Mouse (Mus musculus): ENCODE measurements at regions not wholly inside any gene's neighbourhood (a gene's known extent, or its start where the extent isn't known, plus 50 kb on each side); places are given as distances from the start of the nearest gene placed in this dataset.

DNA sequence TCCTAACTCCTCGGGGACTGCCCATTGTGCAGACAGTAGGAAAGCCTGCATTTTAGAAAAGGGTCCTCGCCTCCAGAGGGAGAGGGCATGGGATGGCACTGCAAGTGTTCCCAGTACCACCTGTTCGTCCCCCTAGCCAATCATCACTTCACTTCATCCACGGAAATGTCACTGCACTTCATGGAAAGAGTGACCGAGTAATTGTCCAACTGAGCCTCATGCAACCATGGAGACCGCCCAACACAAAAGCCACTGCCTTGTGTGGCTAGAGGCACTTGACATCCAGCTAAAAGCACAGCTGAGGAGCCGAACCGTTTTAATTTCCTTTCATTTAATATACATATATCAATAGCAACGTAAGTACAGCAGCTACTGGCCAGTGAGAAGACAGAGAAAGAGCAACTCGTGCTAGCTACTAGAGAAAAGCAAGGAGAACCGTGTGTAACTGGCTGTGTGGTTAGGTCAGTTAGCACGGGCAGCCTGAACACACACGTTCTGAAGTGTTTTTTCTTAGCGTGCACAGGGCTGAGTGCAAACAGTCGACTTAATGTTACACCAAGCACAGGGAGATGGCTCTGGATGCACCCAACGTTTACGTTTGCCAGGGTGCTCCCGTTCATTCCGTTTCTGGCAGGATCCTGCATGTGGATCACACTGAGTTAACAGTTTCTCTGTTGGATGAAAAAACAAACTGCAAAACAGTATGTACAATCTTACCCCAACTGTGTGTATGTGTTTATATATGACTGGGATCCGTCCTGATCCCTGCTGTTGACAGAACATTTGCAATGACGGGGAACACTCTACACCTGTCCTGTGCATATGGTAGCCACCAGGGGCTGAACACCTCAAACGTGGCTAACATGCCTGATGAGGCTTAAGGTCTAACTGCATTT, 202.8 kb upstream of the Klf14 start:
- no peak for DNase-seq (ENCODE audit: low read depth, low spot score)

DNA sequence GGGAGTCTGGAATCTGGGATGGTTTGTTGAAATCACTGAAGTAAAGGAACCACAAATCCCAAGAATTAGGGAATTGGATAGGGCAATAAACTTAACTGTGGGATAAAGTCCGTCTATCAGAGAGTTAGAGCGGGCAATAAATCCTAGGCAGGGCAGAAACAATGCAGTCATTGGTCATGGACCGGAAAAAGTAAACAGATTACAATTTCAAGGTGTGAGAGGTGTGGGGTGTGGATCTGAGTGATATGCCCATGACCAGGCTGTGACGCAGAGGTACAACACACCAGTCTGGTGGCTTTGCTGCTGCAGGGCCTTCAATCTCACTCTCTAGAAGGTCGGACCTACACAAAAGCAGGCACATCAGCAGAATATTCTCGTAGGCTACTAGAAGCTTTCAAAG, 206.1 kb upstream of the Klf14 start:
- no peak for DNase-seq (ENCODE audit: low read depth, low spot score)

DNA sequence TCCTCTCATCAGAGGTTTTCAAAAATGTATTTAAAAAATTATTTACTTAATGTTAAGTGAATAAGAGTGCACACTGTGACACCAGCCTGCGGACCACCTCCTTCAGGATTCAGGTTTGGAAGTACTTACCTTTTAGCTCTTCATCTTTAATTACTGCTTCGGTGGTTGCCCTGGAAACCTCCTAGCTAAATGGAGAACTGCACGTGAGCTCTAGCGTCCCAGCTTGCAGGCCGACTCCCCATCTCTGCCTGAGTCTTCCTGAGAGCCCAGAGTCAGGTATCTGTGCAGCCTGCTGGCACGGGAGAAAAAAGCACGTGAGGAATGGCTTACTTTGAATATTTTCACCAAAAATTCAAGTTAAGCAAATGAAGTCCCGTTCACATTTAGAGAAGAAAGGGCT, 207.5 kb upstream of the Klf14 start:
- DNase-seq (ENCODE audit: low read depth, low spot score): no peak

DNA sequence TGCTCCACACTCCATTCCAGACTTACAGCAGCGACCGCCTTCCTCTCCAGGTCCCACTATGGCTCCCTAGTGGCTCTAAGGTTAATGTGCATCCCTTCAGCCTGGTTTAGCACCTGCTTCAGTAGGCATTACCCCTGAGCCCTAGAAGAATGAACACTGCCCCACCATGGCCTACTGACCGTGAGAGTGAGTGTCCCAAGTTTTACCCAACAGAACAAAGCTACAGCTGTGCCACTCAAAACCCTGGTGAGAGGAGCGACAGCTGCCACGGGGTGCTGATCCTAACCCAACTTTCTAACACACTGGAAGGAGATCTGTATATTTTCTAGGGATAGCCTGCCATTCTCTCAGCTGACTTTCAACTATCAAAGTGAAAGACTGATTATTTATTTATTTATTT, 208.9 kb upstream of the Klf14 start:
- no peak for DNase-seq (ENCODE audit: low read depth, low spot score)

DNA sequence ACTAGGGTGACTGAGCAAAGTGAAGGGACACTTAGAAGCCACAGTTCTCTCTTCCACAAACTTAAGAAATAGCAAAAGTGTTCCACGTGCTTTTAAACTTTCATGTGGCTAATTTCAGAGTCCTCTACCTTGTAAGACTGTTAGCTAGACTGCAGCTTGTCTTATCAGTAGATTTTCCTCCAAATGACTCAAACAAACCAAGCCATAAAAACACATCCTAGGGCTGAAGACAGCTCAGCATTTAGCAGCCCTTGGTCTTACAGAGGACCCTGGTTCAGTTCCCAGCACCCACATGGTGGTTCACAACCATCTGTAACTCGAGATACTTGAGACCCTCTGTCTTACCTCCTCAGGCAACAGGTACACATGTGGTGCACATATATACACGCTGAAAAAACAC, 209.9 kb upstream of the Klf14 start:
- DNase-seq (ENCODE audit: low read depth, low spot score): no peak

DNA sequence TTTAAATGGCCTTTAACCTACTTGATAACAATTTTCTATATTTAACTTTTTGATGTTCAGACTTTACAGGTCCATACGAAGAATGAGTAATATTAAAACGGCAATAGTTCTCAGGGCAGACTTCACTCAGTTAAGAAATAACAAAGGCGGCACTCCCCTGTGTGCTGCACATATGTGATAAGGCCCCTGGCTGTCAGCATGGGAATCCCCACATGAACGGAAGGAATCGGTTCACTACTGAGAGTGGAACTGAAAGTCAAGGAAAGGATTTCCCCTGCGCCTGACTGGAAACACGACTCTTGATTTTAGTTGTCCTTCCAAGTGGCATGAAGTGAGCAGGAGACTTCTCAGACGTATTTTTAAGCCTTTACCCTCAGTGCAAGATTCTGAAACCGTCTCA, 210.5 kb upstream of the Klf14 start:
- DNase-seq (ENCODE audit: low read depth, low spot score): no peak

DNA sequence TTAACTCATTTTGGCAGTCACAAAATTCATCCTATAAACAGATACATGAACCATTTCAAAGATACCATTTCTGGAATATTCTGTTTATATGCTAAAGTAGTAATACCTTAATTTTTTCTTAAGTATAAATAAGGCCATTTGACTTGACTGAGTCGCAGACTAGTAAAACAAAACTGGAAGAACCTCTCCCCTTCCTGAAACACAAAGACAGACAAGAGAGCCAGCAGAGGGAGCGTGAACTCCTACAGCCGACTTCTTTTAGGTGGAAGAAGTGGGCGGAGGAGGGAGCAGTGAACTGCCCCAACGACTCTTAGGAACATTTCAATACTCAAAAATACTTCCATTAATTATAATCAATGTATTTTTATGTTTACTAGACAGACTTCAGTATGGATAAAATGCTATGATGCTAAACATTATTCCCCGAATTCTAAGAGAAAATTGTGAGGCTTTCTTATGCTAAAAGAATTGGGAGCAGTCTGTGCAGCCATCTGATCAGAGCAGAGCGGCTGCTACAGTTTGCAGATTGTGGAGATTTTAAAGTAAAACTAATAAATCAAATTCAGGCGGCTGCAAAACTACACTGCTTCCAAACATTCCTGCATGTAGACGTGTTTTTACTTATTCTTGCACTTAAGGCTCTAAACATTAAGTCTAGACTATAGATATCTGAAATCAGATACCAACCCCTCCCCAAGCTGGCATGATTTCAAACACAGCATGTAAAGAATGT, 211.2 kb upstream of the Klf14 start:
- no peak for DNase-seq (ENCODE audit: low read depth, low spot score)

DNA sequence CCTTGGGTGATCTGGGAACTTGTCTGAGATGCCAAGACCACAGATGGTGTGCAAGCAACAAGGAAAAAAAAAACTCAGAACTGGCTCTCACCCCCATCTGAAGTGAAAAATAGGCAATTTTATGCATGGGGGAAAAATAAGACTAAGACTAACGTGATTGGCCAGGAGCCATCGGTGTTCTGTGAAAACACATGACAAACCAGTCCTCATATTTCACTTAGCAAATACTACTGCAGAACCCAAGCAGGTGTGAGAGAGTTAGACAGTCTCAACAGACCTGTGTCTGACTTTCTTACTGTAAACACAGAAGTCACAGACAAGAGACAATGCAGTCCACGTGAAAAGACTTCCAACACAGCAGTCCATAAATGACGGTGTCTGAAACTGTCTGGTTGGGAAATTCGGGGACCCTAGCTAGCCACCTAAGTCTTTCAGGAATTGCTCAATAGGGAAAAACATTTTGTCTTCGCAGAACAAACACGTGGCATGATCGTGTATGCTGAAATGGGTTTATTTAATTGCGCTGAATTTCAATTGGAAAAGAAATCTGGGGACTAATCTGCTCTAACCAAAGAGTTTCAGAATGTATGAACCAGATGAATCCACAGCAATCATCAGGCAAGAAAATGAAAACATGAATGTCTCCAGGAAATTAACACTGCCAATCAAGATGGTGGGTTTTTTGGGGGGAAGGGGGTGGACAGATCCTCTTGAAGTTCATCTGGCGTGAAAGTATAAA, 213.1 kb upstream of the Klf14 start:
- DNase-seq (ENCODE audit: low read depth, low spot score): no peak

DNA sequence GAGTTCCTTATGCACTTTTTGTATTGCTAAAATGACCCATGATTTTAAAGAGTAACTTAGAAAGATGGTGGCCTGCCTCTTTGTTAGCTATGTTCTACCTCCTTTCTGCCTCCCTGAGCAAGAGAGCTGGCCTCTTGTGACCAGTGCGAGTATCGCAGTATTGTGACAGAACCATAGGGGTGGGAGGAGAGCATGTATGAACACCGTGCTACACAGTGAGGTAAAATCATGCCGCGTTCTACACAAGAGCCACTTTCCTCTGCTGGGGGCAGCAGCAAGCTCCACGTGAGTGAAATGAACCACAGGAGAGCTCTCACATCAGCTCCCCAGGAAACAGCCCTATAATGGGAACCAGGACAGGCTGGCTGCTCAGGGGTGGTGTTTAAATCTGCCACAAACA, 216.9 kb upstream of the Klf14 start:
- no peak for DNase-seq (ENCODE audit: low read depth, low spot score)

DNA sequence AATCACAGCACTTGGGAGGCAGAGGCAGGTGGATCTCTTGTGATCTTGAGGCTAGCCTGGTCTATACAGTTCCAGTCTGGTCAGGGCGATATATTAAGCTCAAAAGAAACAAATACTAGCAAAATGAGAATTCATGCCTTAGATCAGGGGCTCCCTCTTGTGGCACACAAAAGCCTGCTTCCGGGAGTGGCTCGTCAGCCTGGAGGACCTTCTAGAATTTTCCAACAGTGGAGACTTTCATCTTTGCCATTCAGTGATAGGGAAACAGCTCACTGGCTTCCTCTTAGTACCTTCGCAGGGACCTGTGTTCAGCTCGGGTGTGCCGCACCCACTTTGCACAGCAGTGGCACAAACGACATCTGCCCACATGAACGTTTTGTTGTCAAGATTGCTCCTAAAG, 217.5 kb upstream of the Klf14 start:
- DNase-seq (ENCODE audit: low read depth, low spot score): no peak

DNA sequence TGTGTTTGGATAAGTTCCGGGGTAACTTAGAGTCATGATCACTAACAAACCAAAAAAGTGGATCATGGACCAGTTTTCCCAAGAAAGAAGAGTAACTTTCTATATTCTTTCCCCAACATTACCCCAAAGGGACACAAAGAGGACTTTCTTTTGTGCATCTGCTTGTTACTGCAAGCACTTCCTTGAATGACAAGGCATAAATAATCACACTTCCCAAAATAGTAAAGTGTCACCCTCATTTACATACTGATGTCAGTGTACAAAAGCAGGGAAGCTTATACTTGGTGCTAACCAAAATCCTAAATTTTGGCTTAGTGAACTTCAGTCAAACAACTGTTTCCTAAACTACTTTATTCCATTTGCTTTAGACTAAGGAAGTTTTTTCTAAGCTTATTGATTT, 218.0 kb upstream of the Klf14 start:
- DNase-seq (ENCODE audit: low read depth, low spot score): no peak

DNA sequence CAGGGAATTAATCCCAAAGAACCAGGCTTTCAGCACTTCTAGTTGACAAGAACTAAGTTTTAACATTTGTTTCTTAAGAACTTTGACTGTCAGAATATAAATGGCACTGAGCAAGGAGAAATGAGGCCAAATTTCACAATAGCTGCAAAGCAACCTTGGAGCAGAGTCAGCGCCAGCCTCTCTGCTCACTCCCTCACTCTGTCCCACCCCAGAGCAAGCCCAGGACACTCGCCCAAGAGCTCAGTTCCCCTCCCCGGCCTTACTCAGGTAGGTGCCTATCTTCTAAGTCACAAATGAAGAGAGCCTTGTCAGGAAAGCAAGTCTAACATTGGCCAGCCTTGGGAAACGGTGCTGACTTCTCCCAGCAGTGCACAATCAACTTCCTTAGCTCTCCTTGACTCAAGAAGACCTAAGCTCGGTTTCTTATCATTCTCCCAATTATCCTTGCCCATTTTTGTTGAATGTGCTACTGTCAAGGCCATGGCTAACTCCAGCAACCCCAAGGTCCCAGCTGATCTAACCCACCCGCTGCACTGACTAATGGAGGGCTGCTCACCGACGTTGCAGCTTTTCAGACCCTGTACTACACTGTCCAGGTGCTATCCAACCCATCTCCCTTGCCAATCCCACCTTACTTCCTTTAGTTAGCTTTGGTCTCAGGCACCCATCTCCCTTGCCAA, 219.5 kb upstream of the Klf14 start:
- DNase-seq (ENCODE audit: low read depth, low spot score): no peak

DNA sequence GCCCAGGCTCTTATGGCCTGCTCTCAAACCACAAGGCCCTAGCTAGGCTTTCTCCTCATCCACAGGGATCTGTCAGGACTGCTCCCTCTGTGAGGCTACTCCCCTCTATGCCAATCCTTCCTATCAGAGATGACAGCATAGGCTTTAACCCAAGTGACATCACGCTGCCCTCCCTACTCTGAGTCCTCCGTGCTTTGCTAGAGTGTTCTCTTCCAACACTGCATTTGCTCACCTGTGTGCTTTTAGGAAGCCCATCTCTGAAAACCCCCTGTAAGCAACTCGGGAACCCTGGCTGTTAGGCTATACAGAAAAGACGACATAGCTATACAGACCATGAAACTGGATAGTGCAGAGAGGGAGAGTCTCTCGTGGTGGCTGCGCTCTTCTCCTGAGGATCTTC, 216.3 kb upstream of the Mkln1 start:
- DNase-seq (ENCODE audit: low read depth, low spot score): no peak

DNA sequence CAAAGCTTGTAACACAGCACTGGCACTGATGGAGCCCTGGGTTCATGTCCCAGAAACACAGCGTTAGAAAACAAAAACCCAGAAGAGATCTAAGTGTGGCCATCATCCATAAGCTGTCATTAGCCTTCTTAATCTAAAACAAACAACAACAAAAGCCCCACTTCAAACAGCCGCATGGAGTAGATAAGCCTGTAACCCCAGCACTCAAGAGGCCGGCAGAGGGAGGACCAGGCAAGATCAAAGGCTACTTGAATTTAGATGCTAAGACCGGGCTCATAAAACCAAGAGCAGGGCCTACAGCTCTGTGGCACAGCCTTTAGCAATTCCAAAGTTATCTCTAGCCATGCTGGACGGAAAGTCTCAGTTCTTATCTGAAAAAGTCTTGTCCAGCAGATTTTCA, 215.4 kb upstream of the Mkln1 start:
- DNase-seq (ENCODE audit: low read depth, low spot score): no peak

DNA sequence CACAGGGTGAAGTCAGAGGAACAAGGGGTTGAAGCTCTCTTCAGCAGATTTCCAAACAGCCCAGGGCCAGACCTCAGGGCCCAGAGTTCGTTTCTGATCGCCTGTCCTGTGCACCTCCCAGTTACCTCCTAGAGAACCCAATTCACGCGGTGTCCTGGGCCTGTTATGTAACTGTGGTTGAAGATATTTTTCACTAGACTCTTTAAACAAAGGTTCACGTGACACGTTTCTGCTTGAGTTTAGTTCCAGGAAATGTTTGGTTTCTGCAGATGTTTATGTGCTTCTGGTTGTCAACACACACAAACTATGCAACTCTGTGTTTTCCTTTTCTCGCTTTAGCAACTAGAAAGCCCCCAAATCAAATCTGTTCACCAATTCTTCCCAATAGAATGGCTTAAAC, 214.0 kb upstream of the Mkln1 start:
- no peak for DNase-seq (ENCODE audit: low read depth, low spot score)

DNA sequence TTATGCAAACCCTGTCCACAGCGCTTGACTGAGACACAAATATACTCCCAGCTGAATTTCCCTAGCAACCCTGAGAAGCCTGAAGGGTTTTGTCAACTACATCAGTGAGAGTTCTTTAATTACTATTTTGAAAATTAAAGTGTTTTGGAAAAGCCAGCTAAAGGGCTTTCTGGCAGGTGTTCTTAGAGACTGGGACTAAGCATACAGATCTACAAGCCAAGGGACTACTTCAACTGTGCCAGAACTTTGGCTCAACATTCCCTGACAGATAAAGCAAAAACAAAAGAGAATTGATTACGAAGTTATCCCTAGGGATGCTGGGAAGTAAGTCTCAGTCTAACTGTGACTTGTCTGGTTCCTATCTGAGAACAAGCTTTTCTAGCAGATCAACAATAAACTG, 213.4 kb upstream of the Mkln1 start:
- no peak for DNase-seq (ENCODE audit: low read depth, low spot score)

DNA sequence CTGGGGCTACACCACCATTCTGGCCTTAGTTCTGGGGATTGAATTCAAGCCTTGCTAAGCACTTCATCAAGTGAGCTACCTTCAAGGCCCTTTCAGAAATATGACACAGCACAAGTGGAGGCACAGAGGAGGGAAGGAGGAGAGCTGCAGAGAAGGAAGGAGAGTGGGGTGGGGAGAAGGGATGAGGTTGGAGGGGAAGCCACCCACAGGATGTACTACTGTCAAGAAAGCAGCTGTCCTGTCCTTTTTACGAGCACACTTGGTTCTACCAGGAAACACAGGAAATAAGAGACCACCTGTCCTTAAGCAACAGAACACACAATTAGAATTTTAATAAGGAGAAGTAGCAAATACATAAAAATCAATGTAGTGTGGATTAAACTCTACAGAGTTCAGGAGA, 210.5 kb upstream of the Mkln1 start:
- DNase-seq (ENCODE audit: low read depth, low spot score): no peak

DNA sequence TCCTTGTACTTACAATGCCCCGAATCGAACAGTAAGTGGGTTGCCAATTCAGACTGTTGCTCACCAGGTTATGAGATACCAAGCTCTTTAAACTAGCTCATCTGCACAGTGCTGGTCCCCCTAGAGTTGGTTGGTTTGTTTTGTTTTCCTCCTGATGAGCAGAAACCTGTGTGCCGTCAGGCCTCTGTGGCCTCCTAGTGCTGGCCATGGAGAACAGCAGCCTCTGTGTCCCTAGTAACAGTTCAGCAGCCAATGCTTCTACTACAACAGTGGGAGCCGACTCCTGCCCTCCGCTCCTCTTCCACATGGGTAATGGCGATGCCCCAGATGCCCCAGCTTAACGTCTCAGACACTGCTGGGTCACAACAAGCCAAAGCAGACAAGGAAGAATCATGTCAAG, 209.5 kb upstream of the Mkln1 start:
- no peak for DNase-seq (ENCODE audit: low read depth, low spot score)

DNA sequence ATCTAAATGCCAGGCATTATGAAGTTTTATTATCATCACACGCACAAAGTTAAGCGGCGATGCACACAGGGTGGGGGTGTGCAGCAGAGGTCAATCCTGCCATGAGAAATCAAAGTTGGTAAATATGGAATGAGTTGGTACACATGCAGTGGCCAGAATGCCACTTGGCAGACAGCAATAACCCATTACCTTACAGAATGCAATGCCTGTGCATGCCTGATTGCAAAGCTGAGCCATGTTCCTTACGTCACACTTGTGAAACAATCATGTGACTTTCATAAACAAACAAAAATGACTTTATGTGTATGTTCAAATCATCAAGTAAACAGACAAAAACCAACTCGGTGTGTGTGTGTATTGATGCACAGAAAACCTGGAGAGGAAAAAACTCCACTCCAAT, 208.5 kb upstream of the Mkln1 start:
- no peak for DNase-seq (ENCODE audit: low read depth, low spot score)

DNA sequence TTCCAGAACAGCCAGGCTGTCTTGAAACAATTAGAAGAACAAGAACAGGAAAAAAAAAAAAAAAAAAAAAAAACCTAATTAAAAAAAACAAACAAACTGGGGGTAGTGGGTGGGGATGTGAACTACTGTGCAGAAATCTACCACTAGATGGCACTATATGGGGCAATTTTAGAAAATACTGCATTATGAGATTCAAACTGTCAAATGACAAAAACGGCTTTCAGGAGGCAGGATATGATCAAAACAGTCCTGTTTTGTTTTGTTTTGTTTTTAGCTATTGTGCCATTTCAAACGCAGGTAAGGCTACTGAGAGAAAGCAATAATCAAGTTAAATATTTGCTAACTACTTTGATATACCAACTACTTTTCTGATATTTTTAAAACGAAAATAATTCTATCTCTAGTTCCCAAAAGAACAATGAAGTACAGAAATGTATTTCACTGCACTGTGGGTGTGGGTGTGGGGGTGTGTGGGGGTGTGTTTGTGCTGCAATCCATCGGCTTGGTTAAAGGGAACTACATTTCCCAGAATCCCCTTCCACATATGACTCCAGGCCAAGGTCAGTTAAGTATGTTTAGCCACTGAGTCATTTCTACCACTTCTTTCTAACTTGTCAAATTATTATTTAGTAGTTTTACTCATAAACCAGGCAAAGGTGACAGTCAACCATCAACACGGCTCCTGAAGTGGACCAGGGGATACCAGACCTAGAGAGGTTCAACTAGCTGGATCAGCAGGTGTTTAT, 207.7 kb upstream of the Mkln1 start:
- no peak for DNase-seq (ENCODE audit: low read depth, low spot score)

DNA sequence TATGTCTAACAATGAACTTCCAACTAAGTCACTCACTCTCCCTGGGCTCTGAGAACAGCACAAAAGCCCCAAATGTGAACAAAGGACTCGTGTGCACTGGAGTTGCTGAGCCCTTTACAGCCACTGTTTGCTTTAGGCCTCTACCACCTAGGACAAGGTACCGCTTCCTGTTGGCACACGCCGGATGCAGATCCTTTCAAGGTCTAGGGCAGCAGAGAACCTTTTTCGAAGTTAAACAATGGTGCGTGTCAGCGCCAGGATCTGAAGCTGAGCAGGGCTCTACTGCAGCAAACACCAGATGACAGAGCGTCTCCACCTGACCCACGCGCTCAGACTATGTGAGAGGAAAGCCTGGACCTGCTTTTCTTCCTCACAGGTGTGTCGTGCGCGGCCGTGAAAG, 207.0 kb upstream of the Mkln1 start:
- DNase-seq (ENCODE audit: low read depth, low spot score): no peak

Measured in skeletal muscle tissue, adult 2 months (tissue).